Mouse (Mus musculus): ENCODE measurements at regions not wholly inside any gene's neighbourhood (a gene's known extent, or its start where the extent isn't known, plus 50 kb on each side); places are given as distances from the start of the nearest gene placed in this dataset.

DNA sequence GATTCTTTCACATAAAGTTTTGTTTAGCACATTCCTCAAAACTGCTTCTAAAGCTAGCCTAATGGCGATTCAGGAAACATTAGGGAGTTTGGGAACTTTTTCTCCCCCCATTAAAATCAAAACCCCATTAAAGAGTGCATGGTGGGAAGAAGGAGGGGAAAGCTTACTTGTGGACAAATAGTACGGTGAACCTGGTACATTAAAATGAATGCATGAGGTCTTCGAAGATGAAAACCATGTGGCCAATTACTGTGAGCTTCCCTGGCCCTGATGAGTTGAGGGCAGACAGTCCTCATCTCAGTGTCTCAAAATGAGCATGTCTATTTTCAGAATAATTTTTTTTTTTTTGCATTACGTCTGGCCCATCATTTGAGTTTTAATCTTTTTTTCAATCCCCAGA is 78.0 kb upstream of the Veph1 start:
- no peak for TF ChIP-seq CTCF (conservative IDR thresholded peaks at IDR 0.05; ENCODE audit: low read length)
- no peak for TF ChIP-seq POU5F1 (IDR thresholded peaks at IDR 0.05; ENCODE audit: borderline replicate concordance, low read length)

Data from E14TG2a.4 (cell line).